Mouse (Mus musculus): ENCODE results near the gene Srsf10. TPM values are rescaled to one million over a fixed set of nuclear protein-coding genes. Genes with fewer than 3 reads are reported as not detected.

The Srsf10 gene
- polyA plus RNA-seq, 1 experiment from 2014 or later: 190 TPM

GRCm38 (mm10) chr4:135900008-135900407 is 44.5 kb downstream of the Srsf10 start:
- Histone ChIP-seq H3K9me3 (replicated peaks; ENCODE audit: control insufficient read depth, low read length, poor library complexity, severe bottlenecking) (no peaks in the 10 kb centered on the region), H3K4me1 (ENCODE audit: control insufficient read depth, insufficient read depth, low read length) (no peaks in the 10 kb centered on the region), H3K27ac (ENCODE audit: low read length) (no peak overlapping the region), H3K9ac (ENCODE audit: low read depth, low read length) (no peak overlapping the region), H3K27me3 (ENCODE audit: control insufficient read depth, insufficient read depth, low read depth, low read length) (no peaks in the 10 kb centered on the region), H3K4me3 (ENCODE audit: low read depth, low read length) (no peak overlapping the region), H3K36me3 (ENCODE audit: control insufficient read depth, insufficient read depth, low read length) (no peaks in the 10 kb centered on the region), H3K4me2 (ENCODE audit: low read length) (no peak overlapping the region)
- 79% methylated on average over 5 of the region's 5 CpGs for WGBS
- ATAC-seq: no peak

DNA sequence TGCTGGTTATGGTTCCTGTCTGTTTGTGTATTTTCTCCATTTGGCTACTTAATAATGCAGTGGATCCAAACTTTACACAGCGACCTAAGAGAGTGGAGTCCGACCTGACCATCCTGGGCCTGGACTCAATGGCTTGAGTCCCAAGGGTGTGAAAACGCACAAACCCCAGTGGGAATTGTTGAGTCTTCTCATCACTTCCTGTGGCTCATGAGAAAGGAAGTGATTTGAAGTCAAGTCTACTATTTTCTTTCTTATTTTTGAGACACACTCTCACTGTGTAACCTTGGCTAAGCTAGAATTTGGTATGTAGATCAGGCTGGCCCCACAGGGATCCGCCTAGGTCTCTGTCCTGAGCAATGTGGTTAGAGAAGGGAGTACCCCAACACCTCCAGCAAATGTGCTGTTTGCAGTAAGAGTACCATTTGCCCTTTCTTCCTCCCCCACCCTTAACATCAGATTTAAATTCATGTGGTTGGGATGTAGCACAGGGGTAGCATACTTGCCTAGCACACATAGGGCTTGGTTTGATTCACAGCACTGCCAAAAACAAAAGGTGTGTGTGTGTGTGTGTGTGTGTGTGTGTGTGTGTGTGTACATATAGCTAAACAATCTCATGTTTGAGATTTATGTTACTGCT is 47.2 kb downstream of the Srsf10 start:
- 91% methylated on average over 4 of the region's 4 CpGs for WGBS
- Histone ChIP-seq H3K27me3 (ENCODE audit: control insufficient read depth, insufficient read depth, low read depth, low read length) (no peaks in the 10 kb centered on the region), H3K9me3 (replicated peaks; ENCODE audit: control insufficient read depth, low read length, poor library complexity, severe bottlenecking) (no peaks in the 10 kb centered on the region), H3K4me3 (ENCODE audit: low read depth, low read length) (no peak overlapping the region), H3K9ac (ENCODE audit: low read depth, low read length) (no peak overlapping the region), H3K4me2 (ENCODE audit: low read length) (no peak overlapping the region), H3K27ac (ENCODE audit: low read length) (no peak overlapping the region), H3K36me3 (ENCODE audit: control insufficient read depth, insufficient read depth, low read length) (no peaks in the 10 kb centered on the region), H3K4me1 (ENCODE audit: control insufficient read depth, insufficient read depth, low read length) (no peaks in the 10 kb centered on the region)
- no peak for ATAC-seq

DNA sequence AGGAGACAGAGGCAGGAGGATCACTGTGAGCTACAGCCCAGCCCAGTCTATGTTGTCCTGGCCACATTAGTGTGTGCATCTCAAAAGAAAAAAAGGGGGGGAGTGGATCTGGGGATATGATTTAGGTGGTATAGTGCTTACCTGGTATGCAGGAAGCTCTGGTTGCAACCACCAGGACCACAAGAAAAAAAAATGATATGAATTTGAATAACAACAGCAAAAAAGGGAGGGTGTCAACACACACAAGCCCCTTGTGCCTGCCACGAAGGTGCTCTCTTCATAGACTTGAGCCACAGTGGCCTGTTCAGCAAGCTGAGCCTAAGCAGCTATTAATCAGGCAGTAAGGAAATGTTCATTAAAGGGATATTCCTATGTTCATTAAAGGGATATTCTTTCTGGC is 49.3 kb downstream of the Srsf10 start:
- WGBS: 68% methylated on average over 1 of the region's 1 CpGs
- H3K4me2 ChIP-seq (ENCODE audit: low read length): no peak overlapping the region
- H3K4me1 ChIP-seq (ENCODE audit: control insufficient read depth, insufficient read depth, low read length): no peaks in the 10 kb centered on the region
- ATAC-seq: no peak
- H3K27ac ChIP-seq (ENCODE audit: low read length): no peak overlapping the region
- no peak overlapping the region for H3K9ac ChIP-seq (ENCODE audit: low read depth, low read length)
- no peaks in the 10 kb centered on the region for H3K9me3 ChIP-seq (replicated peaks; ENCODE audit: control insufficient read depth, low read length, poor library complexity, severe bottlenecking)
- no peaks in the 10 kb centered on the region for H3K27me3 ChIP-seq (ENCODE audit: control insufficient read depth, insufficient read depth, low read depth, low read length)
- no peaks in the 10 kb centered on the region for H3K36me3 ChIP-seq (ENCODE audit: control insufficient read depth, insufficient read depth, low read length)
- H3K4me3 ChIP-seq (ENCODE audit: low read depth, low read length): no peak overlapping the region

DNA sequence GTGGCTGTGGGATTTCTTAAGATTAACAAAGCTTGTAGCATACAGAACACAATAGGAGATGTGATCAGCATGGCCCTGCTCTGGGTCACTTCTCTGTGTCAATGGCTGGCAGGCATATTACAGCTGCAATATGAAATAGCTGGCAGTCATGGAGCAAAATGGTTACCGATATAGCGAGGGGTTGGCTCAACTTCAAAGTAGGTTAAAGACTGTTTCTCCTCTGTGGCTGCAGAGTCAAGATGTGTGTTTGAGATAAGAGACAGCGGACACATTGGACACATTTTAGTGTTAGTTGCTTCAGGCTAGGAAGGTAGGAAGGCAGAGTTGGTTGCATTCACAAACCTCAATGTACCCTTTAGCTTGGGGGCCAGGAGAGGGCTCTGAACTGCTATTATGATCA is 51.1 kb downstream of the Srsf10 start:
- no peak overlapping the region for H3K9ac ChIP-seq (ENCODE audit: low read depth, low read length)
- H3K4me2 ChIP-seq (ENCODE audit: low read length): no peak overlapping the region
- no peaks in the 10 kb centered on the region for H3K36me3 ChIP-seq (ENCODE audit: control insufficient read depth, insufficient read depth, low read length)
- WGBS: 93% methylated on average over 3 of the region's 3 CpGs
- H3K4me1 ChIP-seq (ENCODE audit: control insufficient read depth, insufficient read depth, low read length): no peaks in the 10 kb centered on the region
- H3K9me3 ChIP-seq (replicated peaks; ENCODE audit: control insufficient read depth, low read length, poor library complexity, severe bottlenecking): no peaks in the 10 kb centered on the region
- H3K27me3 ChIP-seq (ENCODE audit: control insufficient read depth, insufficient read depth, low read depth, low read length): no peaks in the 10 kb centered on the region
- no peak for ATAC-seq
- H3K4me3 ChIP-seq (ENCODE audit: low read depth, low read length): no peak overlapping the region
- H3K27ac ChIP-seq (ENCODE audit: low read length): no peak overlapping the region

- no peak overlapping the region for H3K9ac ChIP-seq (ENCODE audit: low read depth, low read length)
- ATAC-seq: no peak
- H3K36me3 ChIP-seq (ENCODE audit: control insufficient read depth, insufficient read depth, low read length): no peaks in the 10 kb centered on the region
- H3K4me3 ChIP-seq (ENCODE audit: low read depth, low read length): no peak overlapping the region
- H3K4me1 ChIP-seq (ENCODE audit: control insufficient read depth, insufficient read depth, low read length): 0 out of 2 replicates have a peak, but pooled peaks cover 2% of the 10 kb centered on the region
- H3K27ac ChIP-seq (ENCODE audit: low read length): no peak overlapping the region
- 79% methylated on average over 13 of the region's 13 CpGs for WGBS
- H3K27me3 ChIP-seq (ENCODE audit: control insufficient read depth, insufficient read depth, low read depth, low read length): no peaks in the 10 kb centered on the region
- H3K4me2 ChIP-seq (ENCODE audit: low read length): no peak overlapping the region
- no peaks in the 10 kb centered on the region for H3K9me3 ChIP-seq (replicated peaks; ENCODE audit: control insufficient read depth, low read length, poor library complexity, severe bottlenecking)
Measured at GRCm38 (mm10) chr4:135909326-135910066, 53.9 kb downstream of the Srsf10 start.

DNA sequence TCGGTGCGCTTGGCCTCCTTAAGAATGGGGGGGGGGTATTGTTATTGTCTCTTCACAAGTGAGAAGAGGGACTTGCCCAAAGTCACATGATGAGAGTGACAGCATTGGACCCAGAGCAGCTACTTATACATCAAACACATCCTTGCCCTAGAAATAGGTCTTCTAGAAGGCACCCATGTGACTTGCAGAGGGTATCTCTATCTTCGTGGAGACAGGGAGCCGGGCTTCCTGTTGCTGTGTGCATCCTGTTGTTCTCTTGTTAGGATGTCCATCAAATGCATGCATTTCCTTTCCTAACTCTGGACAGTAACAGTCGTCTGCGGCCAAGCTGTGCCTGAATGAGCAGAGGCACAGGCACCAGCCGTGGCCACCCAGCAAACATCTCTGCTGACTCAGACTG is 56.0 kb downstream of the Srsf10 start:
- no peaks in the 10 kb centered on the region for H3K36me3 ChIP-seq (ENCODE audit: control insufficient read depth, insufficient read depth, low read length)
- no peak overlapping the region for H3K9ac ChIP-seq (ENCODE audit: low read depth, low read length)
- ATAC-seq: no peak
- no peak overlapping the region for H3K4me3 ChIP-seq (ENCODE audit: low read depth, low read length)
- H3K27ac ChIP-seq (ENCODE audit: low read length): no peak overlapping the region
- H3K4me2 ChIP-seq (ENCODE audit: low read length): no peak overlapping the region
- no peaks in the 10 kb centered on the region for H3K9me3 ChIP-seq (replicated peaks; ENCODE audit: control insufficient read depth, low read length, poor library complexity, severe bottlenecking)
- 0 out of 2 replicates have a peak, but pooled peaks cover 2% of the 10 kb centered on the region for H3K4me1 ChIP-seq (ENCODE audit: control insufficient read depth, insufficient read depth, low read length)
- 68% methylated on average over 7 of the region's 7 CpGs for WGBS
- H3K27me3 ChIP-seq (ENCODE audit: control insufficient read depth, insufficient read depth, low read depth, low read length): no peaks in the 10 kb centered on the region

- WGBS: 50% methylated on average over 3 of the region's 3 CpGs
- Histone ChIP-seq H3K27me3 (ENCODE audit: control insufficient read depth, insufficient read depth, low read depth, low read length) (no peaks in the 10 kb centered on the region), H3K4me1 (ENCODE audit: control insufficient read depth, insufficient read depth, low read length) (0 out of 2 replicates have a peak, but pooled peaks cover 2% of the 10 kb centered on the region), H3K4me3 (ENCODE audit: low read depth, low read length) (no peak overlapping the region), H3K9ac (ENCODE audit: low read depth, low read length) (no peak overlapping the region), H3K9me3 (replicated peaks; ENCODE audit: control insufficient read depth, low read length, poor library complexity, severe bottlenecking) (no peaks in the 10 kb centered on the region), H3K4me2 (ENCODE audit: low read length) (no peak overlapping the region), H3K36me3 (ENCODE audit: control insufficient read depth, insufficient read depth, low read length) (no peaks in the 10 kb centered on the region), H3K27ac (ENCODE audit: low read length) (no peak overlapping the region)
- ATAC-seq: no peak
Measured at GRCm38 (mm10) chr4:135912164-135912563, 56.6 kb downstream of the Srsf10 start.

DNA sequence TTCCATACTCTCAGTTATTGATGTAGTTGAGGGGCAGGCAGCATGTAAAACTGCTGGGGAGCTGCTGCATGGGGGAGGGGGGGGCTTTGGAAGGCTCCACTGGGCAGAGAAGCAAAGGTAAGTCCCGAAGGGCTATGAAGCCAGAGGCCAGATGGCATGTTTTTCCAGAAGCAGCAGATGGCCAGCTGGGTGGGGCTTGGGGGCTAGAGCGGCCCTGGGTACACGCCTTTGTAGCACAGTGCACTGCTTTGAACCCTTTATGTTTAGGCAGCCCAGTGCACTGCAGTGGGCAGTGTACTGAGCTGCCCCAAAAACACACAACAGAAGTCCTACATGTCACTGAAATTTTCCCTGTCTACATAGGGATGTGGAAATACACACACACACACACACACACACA is 57.3 kb downstream of the Srsf10 start:
- Histone ChIP-seq H3K4me3 (ENCODE audit: low read depth, low read length) (no peak overlapping the region), H3K36me3 (ENCODE audit: control insufficient read depth, insufficient read depth, low read length) (no peaks in the 10 kb centered on the region), H3K9me3 (replicated peaks; ENCODE audit: control insufficient read depth, low read length, poor library complexity, severe bottlenecking) (no peaks in the 10 kb centered on the region), H3K27me3 (ENCODE audit: control insufficient read depth, insufficient read depth, low read depth, low read length) (no peaks in the 10 kb centered on the region), H3K9ac (ENCODE audit: low read depth, low read length) (peak overlapping the region; percentile 21; the same call in 1 of the 2 replicates), H3K27ac (ENCODE audit: low read length) (peak overlapping the region; percentile 45), H3K4me1 (ENCODE audit: control insufficient read depth, insufficient read depth, low read length) (0 out of 2 replicates have a peak, but pooled peaks cover 2% of the 10 kb centered on the region), H3K4me2 (ENCODE audit: low read length) (no peak overlapping the region)
- 0 out of 2 replicates have a peak, but pooled peaks have one; percentile 66 for ATAC-seq
- 24% methylated on average over 2 of the region's 3 CpGs for WGBS

- WGBS: 73% methylated on average over 4 of the region's 4 CpGs
- H3K4me1 ChIP-seq (ENCODE audit: control insufficient read depth, insufficient read depth, low read length): 0 out of 2 replicates have a peak, but pooled peaks cover 2% of the 10 kb centered on the region
- H3K9ac ChIP-seq (ENCODE audit: low read depth, low read length): no peak overlapping the region
- ATAC-seq: no peak
- no peaks in the 10 kb centered on the region for H3K9me3 ChIP-seq (replicated peaks; ENCODE audit: control insufficient read depth, low read length, poor library complexity, severe bottlenecking)
- no peaks in the 10 kb centered on the region for H3K27me3 ChIP-seq (ENCODE audit: control insufficient read depth, insufficient read depth, low read depth, low read length)
- H3K4me3 ChIP-seq (ENCODE audit: low read depth, low read length): no peak overlapping the region
- H3K4me2 ChIP-seq (ENCODE audit: low read length): no peak overlapping the region
- no peak overlapping the region for H3K27ac ChIP-seq (ENCODE audit: low read length)
- no peaks in the 10 kb centered on the region for H3K36me3 ChIP-seq (ENCODE audit: control insufficient read depth, insufficient read depth, low read length)
Measured at GRCm38 (mm10) chr4:135913433-135913832, 57.9 kb downstream of the Srsf10 start.

Measured in midbrain, embryonic 16.5 days (tissue).